Mouse (Mus musculus) lung, adult 2 months (tissue): ENCODE measurements around the gene Lsamp.

Source experiments
- CTCF ChIP-seq: fragments of 200-500 bp; IDR thresholded peaks from 2 replicates; pipeline ENCODE4 v1.5.1; 2011; ENCODE audit warnings: mild to moderate bottlenecking, low read length, control low read depth; ENCODE audit not compliant: insufficient read depth
- POLR2A ChIP-seq: fragments of 200-500 bp; IDR thresholded peaks from 2 replicates; pipeline ENCODE4 v1.6.1; 2011; ENCODE audit warnings: low read depth, mild to moderate bottlenecking, control low read depth, low read length, borderline replicate concordance; ENCODE audit errors: extremely low read depth

GRCm38 (mm10) chr16:40080224-40080623 lies 96.1 kb downstream of the Lsamp start:
- TF ChIP-seq CTCF (no peak), POLR2A (no peak)
